In the genomic region with DNA sequence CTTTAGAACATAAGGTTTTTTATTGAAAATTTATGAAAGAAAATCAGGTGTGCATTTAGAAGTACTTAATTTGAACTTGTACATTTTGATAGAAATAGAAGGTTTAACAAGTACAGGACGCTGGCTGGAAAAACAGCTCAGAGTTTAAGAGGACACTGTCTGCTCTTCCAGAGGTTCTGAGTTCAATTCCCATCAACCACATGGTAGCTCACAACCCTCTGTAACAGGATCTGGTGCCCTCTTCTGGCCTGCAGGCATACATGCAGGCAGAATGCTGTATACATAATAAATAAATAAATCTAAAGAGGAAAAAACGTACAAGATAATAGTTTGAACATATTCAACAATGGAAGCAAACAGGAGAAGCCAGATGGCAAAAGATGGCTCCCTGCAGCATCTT, we compare ENCODE assay signal across 17 mouse cellular contexts.
DNase-seq lines count a peak whose midpoint lies in the region; ATAC-seq and TF ChIP-seq lines count a peak whose summit lies in the region.
"Had no signal": no experiment of that assay in that cellular context is flagged by ENCODE, and none has a peak within 500 bp of the region (broad histone marks: within the 10 kb centered on the region; RNA-seq: fewer than 3 reads in every experiment).

No protein-coding gene starts in this region.

- TF ChIP-seq POLR2A in small intestine, adult 2 months (IDR thresholded peaks at IDR 0.05; ENCODE audit: low read depth, low read length): no peak

- intact Hi-C loops in gastrocnemius, adult 2 months (cut with DNase I): no loop called here

- no peak for ATAC-seq in liver, embryonic 12.5 days
- no peak for ATAC-seq in liver, embryonic 11.5 days (replicated peaks; ENCODE audit: low FRiP score)
- ATAC-seq in neural tube, embryonic 15.5 days (ENCODE audit: low FRiP score): no peak
- ATAC-seq: midbrain, embryonic 16.5 days had no signal

- H3K4me2 ChIP-seq in liver, embryonic 12.5 days: 0 out of 2 replicates have a peak overlapping the region, but pooled peaks have one; percentile 19
- H3K4me2 ChIP-seq in liver, embryonic 11.5 days: no peak overlapping the region
- no peak overlapping the region for H3K4me2 ChIP-seq in neural tube, embryonic 15.5 days
- H3K4me2 ChIP-seq: forebrain, embryonic 12.5 days; neural tube, embryonic 13.5 days; stomach, embryonic 15.5 days had no signal

- no peak overlapping the region for H3K9ac ChIP-seq in liver, embryonic 12.5 days
- H3K9ac ChIP-seq in liver, embryonic 11.5 days (ENCODE audit: low read depth, low read length): no peak overlapping the region
- H3K9ac ChIP-seq in neural tube, embryonic 15.5 days (replicated peaks): no peak overlapping the region
- H3K9ac ChIP-seq: forebrain, embryonic 12.5 days; neural tube, embryonic 13.5 days; stomach, embryonic 15.5 days had no signal

- peak overlapping the region; percentile 17; the same call in 1 of the 2 replicates for H3K27ac ChIP-seq in gastrocnemius, adult 2 months
- H3K27ac ChIP-seq in liver, embryonic 12.5 days: no peak overlapping the region
- no peak overlapping the region for H3K27ac ChIP-seq in liver, embryonic 11.5 days (ENCODE audit: low read depth, low read length)
- H3K27ac ChIP-seq in small intestine, adult 2 months (ENCODE audit: insufficient read depth, low read depth, low read length): no peak overlapping the region
- no peak overlapping the region for H3K27ac ChIP-seq in neural tube, embryonic 15.5 days (replicated peaks)
- H3K27ac ChIP-seq: forebrain, embryonic 12.5 days; heart, embryonic 10.5 days; neural tube, embryonic 13.5 days; stomach, embryonic 15.5 days had no signal

- no peaks in the 10 kb centered on the region for H3K27me3 ChIP-seq in liver, embryonic 12.5 days (replicated peaks)
- no peaks in the 10 kb centered on the region for H3K27me3 ChIP-seq in liver, embryonic 11.5 days (replicated peaks; ENCODE audit: control insufficient read depth, insufficient read depth, low read length)
- no peaks in the 10 kb centered on the region for H3K27me3 ChIP-seq in small intestine, adult 2 months (ENCODE audit: control insufficient read depth, insufficient read depth, low read length)
- H3K27me3 ChIP-seq in neural tube, embryonic 15.5 days (replicated peaks): no peaks in the 10 kb centered on the region
- H3K27me3 ChIP-seq: neural tube, embryonic 13.5 days; stomach, embryonic 15.5 days had no signal

- 56% methylated on average over 2 of the region's 2 CpGs for WGBS in liver, embryonic 12.5 days (ENCODE audit: insufficient replicate concordance)
- WGBS in liver, embryonic 11.5 days: 69% methylated on average over 2 of the region's 2 CpGs
- 77% methylated on average over 2 of the region's 2 CpGs for WGBS in small intestine, adult 2 months
- 82% methylated on average over 2 of the region's 2 CpGs for WGBS in neural tube, embryonic 15.5 days

- H3K9me3 ChIP-seq in liver, embryonic 12.5 days (replicated peaks): no peaks in the 10 kb centered on the region
- no peaks in the 10 kb centered on the region for H3K9me3 ChIP-seq in liver, embryonic 11.5 days (ENCODE audit: control insufficient read depth, low read length)
- H3K9me3 ChIP-seq in neural tube, embryonic 15.5 days (replicated peaks): no peaks in the 10 kb centered on the region
- H3K9me3 ChIP-seq: forebrain, embryonic 12.5 days; heart, embryonic 10.5 days; neural tube, embryonic 13.5 days; stomach, embryonic 15.5 days had no signal

- DNase-seq in gastrocnemius, adult 2 months: no peak
- no peak for DNase-seq in gastrocnemius, adult 18-20 months (ENCODE audit: low spot score)
- DNase-seq in liver, embryonic 11.5 days (ENCODE audit: low spot score): no peak
- peak; percentile 65 to 67 for DNase-seq in B cell, adult 2 months
- DNase-seq in right cerebral cortex, adult 2 months (ENCODE audit: low spot score in 2 of 2): no peak
- DNase-seq: adrenal gland, adult 8-10 months; cerebellum, postnatal 36 days; kidney, adult 8-10 months; right cerebral cortex, postnatal 14 days had no signal

- TF ChIP-seq CTCF in gastrocnemius, adult 2 months (IDR thresholded peaks at IDR 0.05): peak; percentile 42
- peak; percentile 21; the same call in 1 of the 2 replicates for TF ChIP-seq CTCF in small intestine, adult 2 months (IDR thresholded peaks at IDR 0.05; ENCODE audit: extremely low read depth, insufficient read length, insufficient replicate concordance, low read depth, low read length)

- H3K36me3 ChIP-seq in liver, embryonic 12.5 days: no peaks in the 10 kb centered on the region
- H3K36me3 ChIP-seq in liver, embryonic 11.5 days (ENCODE audit: control insufficient read depth, insufficient read depth, low read length): no peaks in the 10 kb centered on the region
- H3K36me3 ChIP-seq in small intestine, adult 2 months (ENCODE audit: control insufficient read depth, insufficient read depth, low read length): no peaks in the 10 kb centered on the region
- no peaks in the 10 kb centered on the region for H3K36me3 ChIP-seq in neural tube, embryonic 15.5 days
- H3K36me3 ChIP-seq: forebrain, embryonic 12.5 days; neural tube, embryonic 13.5 days; stomach, embryonic 15.5 days had no signal

- H3K4me3 ChIP-seq in gastrocnemius, adult 2 months: no peak overlapping the region
- no peak overlapping the region for H3K4me3 ChIP-seq in liver, embryonic 12.5 days
- H3K4me3 ChIP-seq in liver, embryonic 11.5 days (ENCODE audit: low read depth, low read length): no peak overlapping the region
- no peak overlapping the region for H3K4me3 ChIP-seq in small intestine, adult 2 months (ENCODE audit: low read depth, low read length)
- H3K4me3 ChIP-seq in neural tube, embryonic 15.5 days (replicated peaks): no peak overlapping the region
- H3K4me3 ChIP-seq: forebrain, embryonic 12.5 days; heart, embryonic 10.5 days; neural tube, embryonic 13.5 days; stomach, embryonic 15.5 days had no signal

- peaks cover 21% of the 10 kb centered on the region; the same call in 1 of the 2 replicates for H3K4me1 ChIP-seq in liver, embryonic 12.5 days
- peaks cover 9% of the 10 kb centered on the region; the same call in 1 of the 2 replicates for H3K4me1 ChIP-seq in liver, embryonic 11.5 days (replicated peaks; ENCODE audit: control insufficient read depth, insufficient read depth, low read length)
- H3K4me1 ChIP-seq in small intestine, adult 2 months (ENCODE audit: control insufficient read depth, insufficient read depth, insufficient read length, low read length): peaks cover 14% of the 10 kb centered on the region
- H3K4me1 ChIP-seq in neural tube, embryonic 15.5 days: peaks cover 14% of the 10 kb centered on the region

Comparison
In these comparisons a context has a peak if more than half of its experiments do, and no peak if none do; other contexts are left out.
1. DNase-seq: peak in B cell, adult 2 months (2 of 2); none in gastrocnemius, adult 2 months (single experiment), gastrocnemius, adult 18-20 months (single experiment), liver, embryonic 11.5 days (single experiment) and right cerebral cortex, adult 2 months (0 of 2).